Mouse (Mus musculus): ENCODE measurements around the gene Tmem243.

Tmem243 gene

DNA sequence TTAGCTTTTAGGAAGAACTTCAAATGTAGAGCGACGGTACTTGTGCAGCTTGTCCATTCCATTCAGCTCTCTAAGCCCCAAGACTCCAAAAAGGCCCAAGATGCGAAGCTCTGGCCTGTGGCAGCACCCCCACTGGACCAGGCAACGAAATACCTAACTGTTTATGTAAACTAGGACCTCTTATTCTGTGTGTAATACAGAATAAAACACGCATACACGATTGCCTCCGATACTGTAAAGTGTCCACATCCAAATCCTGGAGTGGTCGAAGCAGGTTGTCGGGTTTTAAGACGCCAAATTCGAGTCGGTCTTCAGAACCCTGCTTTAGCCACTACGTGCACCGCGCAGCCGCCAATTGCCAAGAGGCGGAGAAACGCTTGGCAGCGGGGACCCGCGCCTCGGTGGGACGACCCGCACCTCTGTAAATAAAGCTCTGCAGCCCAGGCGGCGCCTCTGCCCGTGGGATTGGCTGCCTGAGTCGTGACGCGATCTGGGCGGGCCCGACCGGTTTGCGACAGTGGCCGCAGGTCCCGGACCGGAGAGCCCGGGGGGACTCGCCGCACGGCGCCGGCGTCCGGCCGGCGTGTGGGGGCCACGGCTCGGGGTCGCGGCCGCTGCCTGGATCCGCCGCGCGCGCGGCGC lies at the start of gene Tmem243:
TSS of gene Tmem243 (plus strand) at position 462 of the 642 bp plus-strand sequence.
- DNase-seq (ENCODE audit: low read depth, low spot score): peak; percentile 91

DNA sequence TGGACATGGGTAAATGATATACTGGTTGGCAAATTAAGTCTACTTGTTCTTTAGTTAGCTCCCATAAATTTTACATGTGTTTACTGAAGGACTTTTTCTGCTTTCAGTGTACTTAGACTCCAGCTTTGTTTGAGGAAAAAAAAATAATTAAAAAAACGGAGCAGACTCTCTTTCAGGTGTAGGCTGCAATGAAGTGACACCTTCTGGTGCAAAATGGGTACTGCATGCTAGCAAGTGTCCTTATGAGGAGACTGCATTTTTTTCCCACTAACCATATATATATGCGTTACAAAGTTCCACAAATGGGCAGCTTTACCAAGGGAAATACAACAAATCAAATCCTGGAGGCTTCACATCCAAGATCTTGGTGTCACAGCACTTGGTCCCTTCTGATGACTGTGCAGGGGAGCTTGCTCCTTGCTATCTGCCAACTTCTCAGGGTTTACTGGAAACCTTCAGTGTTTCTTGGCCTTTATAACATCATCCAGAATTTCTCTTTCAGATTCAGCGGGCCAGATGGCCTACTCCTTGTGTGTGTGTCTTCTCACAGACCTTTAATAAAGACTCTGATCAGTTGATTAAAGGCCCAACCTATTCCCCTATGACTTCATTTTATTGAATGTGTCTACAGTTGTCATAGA lies 44.3 kb upstream of the Tmem243 start:
- peak; percentile 85 for DNase-seq (ENCODE audit: low read depth, low spot score)

- DNase-seq (ENCODE audit: low read depth, low spot score): no peak
These were observed 43.1 kb upstream of the Tmem243 start for GRCm38 (mm10) chr5:9057277-9057879.

DNA sequence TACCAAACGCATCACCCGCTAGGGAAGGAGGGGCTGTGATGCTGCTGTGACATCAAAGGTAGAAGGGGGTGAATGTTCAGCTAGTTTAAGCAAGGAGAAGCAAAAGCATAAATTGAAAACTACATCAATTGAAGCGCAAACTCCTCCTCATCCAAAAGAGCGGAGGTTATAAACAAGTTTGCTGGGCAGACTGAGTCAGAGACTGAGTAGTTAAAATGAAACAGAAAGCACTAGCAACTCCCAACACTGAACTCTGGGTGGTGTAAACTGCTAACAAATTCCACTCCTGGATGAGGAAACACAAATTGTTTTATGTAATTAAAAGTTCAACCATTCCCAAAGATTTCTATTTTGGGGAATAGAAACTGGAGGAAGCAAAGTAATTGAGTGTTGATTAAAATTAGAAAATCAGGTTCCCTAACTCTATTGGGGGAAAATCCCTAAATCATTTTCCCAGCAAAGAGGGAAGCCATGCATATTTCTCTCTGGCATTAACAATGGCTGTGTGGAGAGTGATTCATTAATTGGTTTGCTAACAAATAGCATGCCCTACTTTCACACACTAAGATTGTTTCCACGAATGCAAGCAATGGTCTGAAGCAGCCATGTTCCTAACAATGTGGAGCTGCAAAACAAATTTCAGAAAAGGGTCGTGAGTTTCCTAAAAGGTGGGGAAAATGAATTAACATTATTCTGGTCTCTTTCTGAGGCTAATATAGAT lies 41.0 kb upstream of the Tmem243 start:
- peak; percentile 49 for DNase-seq (ENCODE audit: low read depth, low spot score)

- peak; percentile 31 for DNase-seq (ENCODE audit: low read depth, low spot score)
These were observed 40.2 kb upstream of the Tmem243 start for GRCm38 (mm10) chr5:9060228-9060627.

GRCm38 (mm10) chr5:9064217-9064616 lies 36.3 kb upstream of the Tmem243 start:
- DNase-seq (ENCODE audit: low read depth, low spot score): no peak

DNA sequence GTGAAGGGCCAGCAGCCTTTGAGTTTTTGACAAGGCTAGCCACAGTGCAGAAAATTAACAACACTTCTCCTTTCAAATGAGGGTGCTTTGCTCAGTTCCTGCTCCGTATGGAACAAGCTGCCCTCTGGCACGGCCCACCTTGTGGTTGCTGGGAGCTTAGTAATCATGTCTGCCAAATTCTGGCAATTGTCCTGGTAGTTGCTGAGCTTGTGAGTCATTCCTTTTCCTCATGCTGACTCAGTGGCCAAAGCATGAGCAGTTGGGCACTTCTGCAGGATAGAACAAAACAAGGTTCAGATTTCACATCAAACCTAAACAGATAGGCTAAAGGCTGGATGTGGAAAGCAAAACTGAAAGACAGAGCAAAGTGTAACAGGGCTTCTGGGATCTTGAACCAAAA lies 31.6 kb upstream of the Tmem243 start:
- DNase-seq (ENCODE audit: low read depth, low spot score): no peak

- no peak for DNase-seq (ENCODE audit: low read depth, low spot score)
These were observed 30.8 kb upstream of the Tmem243 start for GRCm38 (mm10) chr5:9069599-9070209.

GRCm38 (mm10) chr5:9071360-9071759 lies 29.1 kb upstream of the Tmem243 start:
- DNase-seq (ENCODE audit: low read depth, low spot score): no peak

DNA sequence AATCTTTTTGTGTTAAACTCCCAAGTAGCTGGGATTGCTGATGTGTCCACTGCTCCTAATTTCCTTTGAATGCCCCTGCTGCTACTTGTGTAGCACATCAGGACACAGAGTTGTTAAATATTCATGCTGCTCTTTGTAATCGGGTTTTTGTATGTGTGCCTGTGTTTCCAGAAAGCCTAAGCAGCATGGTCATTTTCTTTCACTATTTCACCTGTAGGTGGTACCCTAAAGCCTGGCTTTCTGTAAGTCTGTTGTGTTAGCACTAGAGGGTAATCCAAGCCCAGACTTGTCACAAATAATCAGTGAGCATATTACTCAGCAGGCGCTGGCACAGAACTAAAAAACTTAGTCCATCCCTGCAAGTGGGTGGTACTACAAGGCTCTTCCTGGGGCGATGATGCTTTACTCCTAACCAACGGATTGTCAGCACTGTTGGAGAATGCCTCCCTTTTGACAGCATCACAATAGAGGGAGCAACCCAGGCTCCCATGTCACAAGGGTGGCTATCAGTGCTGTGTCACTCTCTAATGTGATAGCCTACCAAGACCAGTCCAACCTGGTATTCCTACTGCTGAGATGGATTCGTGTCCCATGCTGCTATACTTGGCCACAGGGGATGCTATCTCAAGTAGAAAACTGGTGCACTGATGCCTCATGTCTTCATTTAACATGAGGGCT lies 27.2 kb upstream of the Tmem243 start:
- DNase-seq (ENCODE audit: low read depth, low spot score): peak; percentile 78

DNA sequence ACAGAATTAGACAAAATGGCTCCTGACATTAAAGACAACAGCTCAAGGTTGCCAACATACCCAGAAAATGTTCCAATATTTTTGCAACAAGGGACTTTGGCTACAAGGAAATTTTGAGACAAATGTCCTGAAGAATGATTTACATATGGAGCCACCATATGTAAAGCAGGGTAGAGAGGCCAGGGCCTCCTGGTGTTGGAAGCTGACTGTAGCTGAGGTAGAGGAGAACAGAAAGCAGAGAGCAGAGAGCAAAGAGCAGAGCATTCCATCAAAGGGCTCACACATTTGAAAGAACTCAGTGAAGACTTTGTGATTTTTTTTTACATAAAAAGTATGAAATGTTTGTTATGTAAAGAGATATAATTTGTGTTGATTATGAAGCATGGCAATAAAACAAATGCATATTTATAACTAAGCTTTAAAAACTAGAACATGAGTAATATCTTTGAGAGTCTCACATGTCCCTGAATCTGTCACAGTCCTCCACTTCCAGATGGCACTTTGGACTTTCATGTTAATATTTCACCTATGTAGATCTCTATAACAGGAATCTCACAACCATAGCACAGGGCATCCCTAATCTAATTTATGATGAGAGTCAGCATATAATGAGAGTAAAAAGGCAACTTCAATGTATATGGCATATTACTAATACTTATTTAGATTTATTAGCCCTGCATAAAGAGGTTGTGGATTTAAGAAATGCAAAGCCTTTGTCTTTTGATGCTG lies 20.5 kb upstream of the Tmem243 start:
- DNase-seq (ENCODE audit: low read depth, low spot score): no peak

DNA sequence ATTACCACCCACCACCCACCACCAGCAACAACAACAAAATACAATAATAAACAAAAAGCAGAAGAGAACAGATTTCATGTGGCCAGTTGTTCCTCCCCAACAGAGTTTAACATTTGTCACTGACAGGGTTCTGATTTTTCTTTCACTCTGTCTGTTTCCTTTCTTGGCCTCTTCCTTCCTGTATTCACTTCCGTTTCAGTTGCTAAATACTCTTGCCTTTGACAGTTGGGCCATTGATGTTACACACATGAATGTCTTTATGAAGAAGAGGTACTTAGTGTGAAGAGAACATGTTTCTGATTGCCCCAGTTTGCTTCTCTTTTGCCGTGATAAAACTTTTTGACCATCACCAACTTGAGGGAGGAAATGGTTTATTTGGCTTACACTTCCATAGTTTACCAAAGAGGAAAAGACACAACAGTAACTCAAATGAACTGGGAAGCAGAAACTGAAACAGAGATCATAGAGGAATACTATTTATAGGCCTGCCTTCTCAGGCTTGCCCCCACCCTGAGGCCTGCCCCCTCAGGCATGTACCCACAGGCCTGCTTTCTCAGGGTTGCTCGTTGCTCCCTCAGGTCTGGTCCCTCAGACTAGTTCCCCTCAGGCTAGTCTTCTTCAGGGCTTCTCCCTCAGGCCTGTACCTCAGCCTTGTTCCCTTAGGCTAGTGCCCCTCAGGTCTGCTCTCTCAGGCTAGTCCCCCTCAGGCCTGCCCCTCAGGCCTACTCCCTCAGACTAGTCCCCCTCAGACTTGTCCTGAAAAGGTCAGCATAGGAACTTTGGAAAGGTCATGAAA lies 13.3 kb upstream of the Tmem243 start:
- DNase-seq (ENCODE audit: low read depth, low spot score): peak; percentile 67

GRCm38 (mm10) chr5:9090493-9091106 lies 9.9 kb upstream of the Tmem243 start:
- DNase-seq (ENCODE audit: low read depth, low spot score): no peak

GRCm38 (mm10) chr5:9092716-9093115 lies 7.8 kb upstream of the Tmem243 start:
- no peak for DNase-seq (ENCODE audit: low read depth, low spot score)

- no peak for DNase-seq (ENCODE audit: low read depth, low spot score)
These were observed 7.0 kb upstream of the Tmem243 start for GRCm38 (mm10) chr5:9093490-9093889.

DNA sequence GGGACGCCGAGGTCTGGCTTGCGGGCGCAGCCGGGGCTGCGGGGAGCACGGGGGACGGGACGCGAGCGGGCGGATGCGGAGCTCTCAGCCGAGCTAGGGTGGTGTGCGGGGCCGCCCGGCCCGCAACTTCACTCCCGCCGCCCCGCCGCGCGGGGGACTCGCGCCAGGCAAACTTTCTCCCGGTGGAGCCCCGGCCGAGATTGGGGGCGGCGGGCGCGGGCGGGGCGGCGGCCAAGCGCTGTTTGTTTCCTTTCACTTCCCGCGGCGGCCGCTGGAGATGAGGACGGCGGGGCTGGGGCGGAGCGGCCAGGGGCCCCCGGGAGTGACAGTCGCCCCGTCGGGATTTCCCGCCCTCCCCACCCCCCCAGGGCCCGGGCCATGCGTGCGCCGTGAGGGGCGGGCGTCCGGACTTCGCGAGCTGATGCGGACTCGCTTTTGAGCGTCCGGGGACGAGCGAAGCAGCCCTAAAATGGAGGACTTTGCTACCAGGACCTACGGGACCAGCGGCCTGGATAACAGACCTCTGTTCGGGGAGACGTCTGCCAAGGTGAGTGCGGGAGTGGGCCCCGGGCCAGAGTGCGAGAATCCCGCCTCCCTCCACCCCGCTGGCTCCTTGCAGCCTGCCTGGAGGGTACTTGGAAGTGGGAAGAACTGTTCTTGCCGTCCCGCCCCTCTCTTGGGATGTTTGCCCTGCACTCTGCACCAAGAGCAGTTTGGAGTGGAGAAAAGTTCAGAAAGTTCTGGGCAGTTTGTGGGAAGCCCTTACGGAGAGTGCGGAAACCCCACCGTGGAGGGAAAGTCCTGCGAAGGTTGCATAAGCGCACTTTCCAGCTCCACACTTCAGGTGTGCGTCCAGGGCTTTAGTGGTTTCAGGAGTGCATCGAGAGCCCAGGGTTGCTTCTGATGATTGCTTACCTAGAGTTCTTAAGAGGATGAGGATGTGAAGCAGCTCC lies 657 bp downstream of the Tmem243 start:
- peak; percentile 76 for DNase-seq (ENCODE audit: low read depth, low spot score)

DNA sequence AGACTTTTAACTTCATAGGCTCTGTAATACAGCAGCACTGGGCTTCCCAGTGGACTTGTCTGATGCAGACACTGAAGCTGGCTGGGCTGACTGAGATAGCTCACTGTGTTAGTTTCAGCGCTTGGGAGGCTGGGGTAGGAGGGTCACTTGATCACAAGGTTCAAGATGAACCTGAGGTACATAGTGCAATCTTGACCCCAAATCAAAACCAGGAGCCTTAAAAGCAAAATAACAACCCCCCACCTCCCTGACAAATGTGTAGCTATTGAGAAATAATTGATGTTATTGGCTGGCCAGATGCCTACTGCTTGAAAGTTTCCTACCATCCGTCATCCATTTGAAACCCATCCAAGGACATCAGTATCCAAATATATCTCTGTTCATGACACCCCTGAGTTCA lies 2.2 kb downstream of the Tmem243 start:
- DNase-seq (ENCODE audit: low read depth, low spot score): no peak

DNA sequence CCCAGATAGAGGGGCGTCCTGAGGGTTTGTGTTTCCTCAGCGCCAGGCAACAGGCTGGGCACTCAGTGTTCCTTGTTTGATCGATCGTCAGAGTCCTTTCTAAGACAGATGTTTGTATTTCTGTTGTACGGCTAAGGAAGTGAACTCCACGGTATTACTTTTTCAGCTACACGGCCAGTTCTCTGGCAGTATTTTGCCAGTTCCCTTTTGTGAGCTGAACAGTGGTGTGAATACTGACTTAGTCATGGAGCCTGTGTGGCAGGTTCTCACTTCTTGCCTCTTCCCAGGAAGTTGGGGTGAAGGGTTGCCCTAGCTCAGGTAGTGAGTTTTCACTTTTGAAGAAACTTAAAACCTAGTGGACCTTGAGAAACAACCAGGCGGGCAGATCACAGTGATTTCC lies 3.5 kb downstream of the Tmem243 start:
- DNase-seq (ENCODE audit: low read depth, low spot score): no peak

Measured in CD4-positive, CD25-positive, alpha-beta regulatory T cell, adult 2 months (primary cell).